Mouse (Mus musculus) liver, embryonic 18 days (tissue): ENCODE results near the gene Slco1c1. TPM values are rescaled to one million over a fixed set of nuclear protein-coding genes. Genes with fewer than 3 reads are reported as not detected.

Source experiments
- polyA plus RNA-seq: library from polyadenylated mRNA; depleted of rRNA; stranded (reverse); fragments of >200 nt; gene quantifications from 2 replicates; pipeline ENCODE4 v1.2.3, GENCODE M21; 2012; rRNA removed

Gene Slco1c1
- 0.02 TPM in 1 of 2 replicates, not detected in the other for polyA plus RNA-seq

DNA sequence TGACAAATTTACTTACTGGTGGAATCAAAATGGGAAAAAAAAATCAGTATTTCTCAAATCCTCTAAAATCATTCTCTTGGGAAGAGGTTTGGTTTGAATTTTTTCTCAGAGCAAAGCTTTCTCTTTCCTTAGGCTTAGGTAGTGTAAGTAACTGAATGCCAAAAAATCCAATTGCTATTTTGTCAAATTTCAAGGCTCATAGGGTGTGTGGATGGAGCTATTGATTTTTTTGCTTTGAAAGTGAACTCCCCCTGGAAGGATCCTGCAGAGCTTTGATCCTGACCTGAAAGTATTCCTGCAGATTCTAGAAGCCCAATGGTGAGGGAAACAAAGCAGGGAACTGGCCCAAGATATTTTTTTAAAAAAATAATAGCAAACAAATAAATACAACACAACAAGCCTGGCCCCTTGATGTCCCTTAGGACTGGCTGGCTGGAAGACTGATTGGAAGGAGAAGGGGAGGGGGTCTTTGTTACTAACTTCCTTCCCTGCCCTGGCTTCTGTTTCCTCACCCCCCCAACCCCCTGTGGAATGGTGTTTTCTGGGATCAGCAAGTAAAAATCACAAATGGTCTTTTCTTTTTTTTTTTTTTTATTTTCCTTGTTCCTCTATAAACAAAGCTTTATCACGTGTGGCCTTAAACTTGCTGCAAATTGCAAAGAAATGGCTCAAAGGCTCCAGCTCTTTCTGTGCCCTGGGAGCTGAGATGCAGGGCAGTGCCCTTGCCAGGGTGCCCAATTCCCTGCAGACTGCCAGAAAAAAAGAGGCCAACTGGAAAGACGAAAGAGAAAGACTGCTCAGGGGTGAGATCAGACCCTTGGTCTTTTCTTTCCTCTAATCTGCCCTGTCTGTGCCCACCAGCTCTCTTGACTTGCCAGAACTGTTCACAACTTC lies at the start of gene Slco1c1:
TSS of gene Slco1c1 (plus strand) at position 622 of the 894 bp plus-strand sequence.

Other genes with a start within 250 kb of the Slco1c1 start
- 24.4 and 39.9 TPM in 2 replicates for gene Slco1b2, start 105.2 kb downstream of the Slco1c1 start, polyA plus RNA-seq
- gene Gm5724, start 249.4 kb downstream of the Slco1c1 start, polyA plus RNA-seq = not detected in 2 replicates